Mouse (Mus musculus) right cerebral cortex, postnatal 10 days (tissue): ENCODE data around the gene Spindoc.
A peak's percentile ranks its signal among the peaks of the same experiment; 100 is the strongest.
"Not testable (repeated sequence)": the region's sequence is repeated elsewhere in the genome, so short reads cannot be mapped to it uniquely, and the experiment has no call there.

Source experiments
- DNase-seq, 2 experiments: peaks; one replicate each; pipeline ENCODE4 v3.0.0; 2021; ENCODE audit warnings: low spot score in 2 of 2

Gene Spindoc

DNA sequence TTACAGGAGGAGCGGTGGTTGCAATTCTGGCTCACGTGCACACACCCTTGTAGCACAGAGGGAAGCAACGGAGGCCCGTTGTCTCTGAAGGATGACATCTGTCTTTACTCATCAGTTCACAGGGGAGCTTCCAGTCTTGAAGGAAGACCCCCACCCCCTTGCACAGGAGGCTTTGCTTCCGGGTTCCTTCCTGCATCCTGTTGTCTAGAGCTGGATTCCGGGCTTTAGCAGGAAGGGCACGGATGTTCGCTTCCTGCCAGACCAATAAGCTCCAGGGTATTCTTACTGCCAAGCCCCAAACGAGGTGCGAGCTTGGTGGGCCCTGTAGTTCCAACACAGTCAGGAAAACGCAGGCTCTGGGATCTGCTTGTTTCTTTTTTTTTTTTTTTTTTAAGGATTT is 17.8 kb upstream of the Spindoc start:
- DNase-seq: no peak

DNA sequence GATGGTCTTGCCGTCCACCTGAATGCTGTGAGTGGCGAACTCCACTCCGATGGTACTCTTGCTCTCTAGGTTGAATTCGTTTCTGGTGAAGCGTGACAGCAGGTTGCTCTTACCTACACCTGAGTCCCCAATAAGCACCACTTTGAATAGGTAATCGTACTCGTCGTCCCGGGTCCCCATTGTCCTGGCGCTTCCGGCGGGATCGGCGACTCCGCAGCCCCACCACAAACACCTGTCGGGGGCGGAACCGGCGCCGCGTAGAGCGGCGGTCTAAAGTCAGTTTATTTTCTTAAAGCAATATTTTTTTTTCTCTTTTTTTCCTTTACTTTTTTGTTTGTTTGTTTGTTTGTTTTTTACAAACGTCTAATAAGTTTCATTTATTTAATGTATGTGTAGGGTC is 16.1 kb upstream of the Spindoc start:
- not testable (repeated sequence) for DNase-seq

DNA sequence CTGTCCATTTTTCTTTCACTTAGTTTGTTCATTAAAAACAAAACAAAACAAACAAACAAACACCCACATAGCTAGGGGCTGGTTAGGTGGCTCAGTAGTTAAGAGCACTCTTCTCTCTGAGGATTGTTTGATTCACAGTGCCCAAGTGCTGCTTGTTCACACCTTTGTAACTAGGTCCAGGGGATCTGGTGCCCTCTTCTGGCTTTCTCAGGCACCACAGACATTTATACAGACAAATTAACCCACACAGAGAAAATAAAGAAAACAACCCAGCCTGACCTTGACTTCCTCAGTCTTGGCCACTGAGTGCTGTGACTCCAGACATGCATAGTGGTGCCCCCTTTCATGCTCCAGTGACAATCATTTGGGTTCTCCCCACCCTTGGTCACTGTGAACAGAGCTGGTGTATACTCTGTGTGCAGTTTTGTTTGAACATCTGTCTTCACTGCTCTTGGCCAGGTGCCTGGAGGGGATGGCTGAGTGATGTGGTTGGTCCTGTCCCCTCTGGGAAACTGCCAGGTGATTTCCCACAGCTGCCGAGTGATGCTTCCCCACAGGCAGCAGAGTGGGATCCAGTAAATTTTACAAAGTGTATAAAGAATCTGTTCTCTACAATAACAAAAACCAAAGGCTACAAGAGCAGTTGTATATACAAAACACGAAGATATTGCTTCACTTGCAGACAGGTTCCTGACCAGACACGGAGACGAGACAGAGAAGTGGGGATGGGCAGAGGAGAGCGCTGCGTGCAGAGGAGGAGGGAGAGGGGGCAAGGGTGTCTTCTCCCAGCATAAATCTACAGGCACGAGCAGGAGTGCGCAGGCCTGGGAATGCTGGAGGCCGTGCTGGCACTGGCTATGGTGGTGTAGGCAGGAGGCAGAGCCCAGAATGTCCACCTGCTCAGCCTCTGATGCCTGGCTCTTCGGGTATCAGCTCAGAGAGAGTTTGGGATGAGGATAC is 14.4 kb upstream of the Spindoc start:
- peak in 1 of 2 experiments; percentile 39 for DNase-seq

DNA sequence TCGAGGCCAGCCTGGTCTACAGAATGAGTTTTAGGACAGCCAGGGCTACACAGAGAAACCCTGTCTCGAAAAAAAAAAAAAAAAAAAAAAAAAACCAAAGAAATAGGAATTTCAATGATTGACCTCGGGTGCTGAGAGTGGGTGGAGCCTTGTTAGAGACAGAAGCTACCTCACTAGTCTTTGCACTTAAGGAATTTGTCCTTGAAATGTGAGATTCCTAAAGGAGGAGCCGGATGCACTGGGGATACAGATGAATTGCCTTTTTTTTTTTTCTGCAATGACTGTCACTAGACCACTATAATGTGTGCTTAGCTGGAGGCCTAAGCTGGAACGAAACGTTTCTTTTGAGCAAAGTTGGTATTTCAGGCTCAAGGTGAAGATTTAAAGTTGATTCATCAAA is 5.7 kb upstream of the Spindoc start:
- DNase-seq: no peak

DNA sequence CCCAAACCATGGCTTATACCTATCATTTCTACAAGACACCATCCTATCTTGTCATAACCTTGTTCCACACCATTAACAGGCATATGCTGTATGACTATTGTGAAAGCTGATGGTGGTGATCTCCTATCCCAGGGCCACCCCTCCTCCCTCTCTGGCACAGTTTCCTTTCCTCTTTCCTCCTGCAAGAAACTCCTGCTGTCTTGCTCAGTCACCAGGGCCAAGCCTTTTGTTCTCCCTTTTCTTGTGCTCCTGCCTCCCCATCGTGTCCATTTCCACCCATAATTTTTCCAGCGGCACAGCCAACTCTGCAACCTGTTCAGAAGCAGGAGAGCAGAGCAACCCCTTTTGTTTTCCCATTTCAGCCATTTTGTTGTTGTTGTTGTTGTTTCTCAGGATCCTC is 3.2 kb upstream of the Spindoc start:
- DNase-seq: no peak

DNA sequence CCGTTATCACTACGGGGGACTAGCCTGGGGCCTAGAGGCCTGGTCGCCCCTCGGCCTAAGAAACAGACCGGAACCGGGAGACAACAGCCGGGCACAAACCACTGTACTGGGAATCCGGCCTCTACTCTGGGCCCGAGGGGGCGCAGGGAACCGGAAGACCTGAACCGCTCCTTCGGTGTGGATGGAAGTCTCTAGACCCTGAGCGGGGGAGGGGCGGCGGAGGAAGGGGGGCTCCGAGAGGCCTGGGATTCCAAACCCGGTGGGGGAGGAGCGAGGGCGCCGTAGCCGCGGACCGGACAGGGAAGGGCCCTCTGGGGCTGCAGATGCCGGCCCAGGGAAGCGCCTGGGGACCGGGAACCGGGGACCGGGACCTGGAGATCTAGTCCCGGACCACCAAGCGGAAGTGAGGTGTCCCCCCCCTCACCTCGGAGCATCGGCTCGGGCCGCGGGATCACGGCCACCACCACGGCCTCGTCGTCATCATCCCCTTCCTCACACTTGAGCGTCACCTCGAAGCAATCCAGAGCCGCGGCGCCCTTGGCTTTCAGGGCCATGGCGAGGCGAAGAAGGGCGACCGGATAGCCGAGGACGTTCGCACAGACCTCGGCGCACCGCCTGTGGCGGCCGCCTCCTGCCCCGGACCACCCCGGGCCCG is 419 bp downstream of the Spindoc start:
- peak; percentile 76 to 77 for DNase-seq

DNA sequence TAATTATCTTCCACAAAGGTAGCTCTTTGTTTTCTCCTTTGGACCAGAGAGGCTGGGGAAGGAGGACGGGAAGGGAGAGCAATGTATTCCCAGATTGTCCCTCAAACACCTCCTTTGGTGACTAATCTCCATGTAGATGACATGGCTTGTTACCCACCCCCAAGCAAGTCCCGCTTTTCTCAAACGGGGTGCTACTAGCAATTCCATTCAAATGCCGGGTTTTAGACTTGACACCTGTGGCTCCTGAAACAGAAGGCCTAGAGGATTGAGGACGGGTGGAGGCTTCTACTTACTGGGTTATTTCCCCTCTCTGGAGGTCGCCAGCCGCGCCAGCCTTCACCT is 917 bp downstream of the Spindoc start:
- no peak for DNase-seq

DNA sequence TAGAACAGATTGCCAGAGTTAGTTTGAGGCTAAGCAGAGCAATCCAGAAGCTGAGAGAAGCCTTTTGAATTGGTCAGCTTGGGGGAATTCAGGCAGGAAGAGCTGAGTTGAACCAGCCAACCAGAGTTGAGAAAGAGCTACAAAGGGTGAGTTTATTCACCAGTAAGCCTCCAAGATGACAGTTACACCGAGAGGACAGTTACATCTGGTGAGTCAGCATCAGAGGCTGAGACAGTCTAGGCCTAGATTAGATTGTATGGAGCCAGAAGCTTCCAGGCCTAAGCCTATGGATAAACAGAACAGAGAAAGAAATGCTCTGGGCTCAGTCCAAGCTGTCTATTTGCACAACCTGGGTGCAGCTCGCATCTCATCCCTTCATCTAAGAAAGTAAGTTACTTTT is 5.2 kb downstream of the Spindoc start:
- no peak for DNase-seq

DNA sequence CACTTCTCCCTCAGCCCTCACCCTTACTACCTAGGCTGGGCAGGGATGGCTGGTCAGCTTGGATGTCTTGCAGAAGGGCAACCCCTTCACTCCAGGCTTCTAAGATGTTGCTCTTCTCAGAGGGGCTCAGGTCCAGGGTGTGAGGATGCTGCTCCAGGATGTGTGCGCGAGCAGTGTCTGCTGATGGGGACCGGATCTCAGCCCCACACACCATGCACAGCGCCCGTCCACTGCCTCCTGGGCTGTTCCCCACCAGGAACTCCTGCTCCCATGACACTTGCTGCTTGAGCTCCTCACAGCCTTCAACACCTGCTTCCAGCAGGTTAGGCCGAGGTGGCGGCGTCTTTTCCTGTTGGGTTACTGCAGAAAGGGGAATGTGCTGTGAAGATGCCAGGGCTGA is 8.3 kb downstream of the Spindoc start:
- DNase-seq: no peak

DNA sequence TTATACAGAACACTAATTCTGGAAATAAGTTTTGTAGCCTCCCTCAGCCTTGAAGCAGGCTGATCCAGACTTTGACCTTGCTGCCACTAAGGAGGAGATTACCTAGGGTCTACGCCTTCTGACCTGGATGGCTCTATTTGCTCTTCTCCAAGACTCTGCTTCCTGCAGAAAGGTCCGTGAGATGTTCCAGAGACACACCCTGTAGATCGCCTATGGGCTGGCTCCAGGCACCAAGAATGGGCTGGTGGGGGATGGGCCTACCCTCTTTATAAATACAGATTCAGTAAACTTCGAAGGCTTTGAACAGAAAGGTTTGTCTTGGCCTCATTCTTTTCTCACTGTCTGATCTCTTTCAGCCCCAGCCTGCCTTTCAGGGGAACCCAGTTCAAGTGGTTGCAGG is 13.3 kb downstream of the Spindoc start:
- not testable (repeated sequence) for DNase-seq

DNA sequence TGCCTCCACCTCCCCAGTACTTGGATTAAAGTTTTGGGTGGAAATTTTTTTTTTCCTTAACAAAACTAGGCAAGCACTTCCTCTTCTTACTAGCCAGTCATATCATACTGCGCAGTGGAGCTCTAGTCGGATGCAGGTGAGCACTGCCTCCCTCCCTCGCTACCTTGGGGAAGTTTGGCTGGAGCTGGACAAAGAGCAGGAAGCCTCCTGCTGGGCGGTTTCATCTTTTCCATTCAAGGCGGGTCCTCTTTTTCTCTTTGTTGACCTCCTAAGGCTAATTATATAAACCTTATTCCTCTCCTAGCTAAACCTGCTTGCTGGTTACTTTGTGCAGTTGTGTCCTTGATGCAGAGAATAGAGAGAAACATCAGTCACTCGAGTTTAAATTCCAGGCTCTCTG is 29.2 kb downstream of the Spindoc start:
- DNase-seq: no peak

DNA sequence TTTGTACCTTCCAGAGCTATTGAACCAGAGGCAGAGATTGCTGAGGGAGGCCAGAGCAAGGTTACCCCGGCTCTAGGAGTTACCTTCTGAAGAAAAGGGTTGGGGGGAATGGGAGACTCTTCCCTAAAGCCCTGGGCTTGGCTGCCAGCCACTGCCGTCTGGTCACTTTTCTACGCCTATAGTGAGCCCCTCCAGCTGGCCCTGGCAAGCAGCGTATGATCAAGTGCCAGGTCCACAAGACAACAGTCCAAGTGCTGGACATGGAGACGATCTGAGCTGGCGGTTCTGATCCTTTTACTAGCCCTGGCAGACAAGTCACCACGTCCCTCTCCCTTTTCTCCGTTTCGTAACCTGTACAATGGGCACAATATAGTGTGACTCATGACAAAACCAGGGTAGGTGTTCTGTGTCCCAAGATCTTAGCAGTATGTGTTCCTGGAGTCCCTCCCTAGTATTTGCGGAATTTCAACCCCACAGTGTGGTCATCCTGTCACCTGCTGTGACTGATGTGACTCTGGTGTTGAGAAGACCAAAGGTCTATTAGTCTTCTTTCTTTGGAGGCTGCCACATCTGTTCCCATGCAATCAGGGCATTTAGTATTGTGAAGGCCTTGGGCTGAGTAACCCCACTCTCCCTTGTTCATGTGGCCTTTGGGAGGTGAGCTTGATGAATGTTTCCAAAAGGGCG is 29.8 kb downstream of the Spindoc start:
- DNase-seq: no peak

DNA sequence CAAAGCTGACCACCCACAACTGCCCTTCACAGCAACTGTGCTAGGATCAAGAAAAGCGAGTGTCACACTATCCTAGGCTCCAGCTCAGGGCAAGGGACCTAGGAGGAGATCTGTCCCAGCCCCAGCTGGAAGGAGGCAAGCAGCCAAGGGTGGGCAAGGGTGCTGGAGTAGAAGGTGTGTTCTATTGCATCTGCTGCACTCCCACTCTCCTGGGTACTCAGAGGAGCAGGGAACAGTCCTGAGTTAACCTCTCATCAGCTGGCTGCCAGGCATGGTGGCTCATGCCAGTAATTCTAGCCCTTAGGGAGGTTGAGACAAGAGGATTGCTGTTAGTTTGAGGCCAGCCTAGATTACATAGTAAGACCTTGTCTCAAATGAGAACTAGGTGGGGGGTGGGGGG is 32.8 kb downstream of the Spindoc start:
- peak in 1 of 2 experiments; percentile 45 for DNase-seq

DNA sequence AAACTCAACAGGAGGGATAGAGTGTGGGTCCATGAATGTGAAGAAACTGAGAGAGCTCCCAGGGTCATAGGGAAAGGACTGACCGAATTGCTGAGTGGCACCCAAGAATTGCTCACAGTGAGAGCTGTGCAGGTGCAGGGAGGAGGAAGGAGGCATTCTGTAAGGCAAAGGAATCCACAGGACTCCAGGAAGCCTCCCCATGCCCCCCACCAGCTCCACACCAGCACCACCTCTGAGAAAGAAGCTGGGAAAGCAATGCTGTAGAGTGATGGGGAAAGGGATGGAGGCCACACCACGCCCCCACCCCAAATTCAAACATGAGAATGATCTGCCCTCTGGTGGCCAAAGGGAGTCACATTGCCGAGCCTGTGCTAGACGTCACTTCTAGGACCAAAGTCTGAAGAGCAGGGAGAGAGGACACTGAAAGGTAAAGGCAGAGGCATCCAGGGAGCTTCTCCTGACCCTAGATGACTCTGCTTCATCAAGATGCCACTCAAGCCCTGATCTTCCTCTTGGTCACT is 37.5 kb downstream of the Spindoc start:
- peak; percentile 74 to 78 for DNase-seq

DNA sequence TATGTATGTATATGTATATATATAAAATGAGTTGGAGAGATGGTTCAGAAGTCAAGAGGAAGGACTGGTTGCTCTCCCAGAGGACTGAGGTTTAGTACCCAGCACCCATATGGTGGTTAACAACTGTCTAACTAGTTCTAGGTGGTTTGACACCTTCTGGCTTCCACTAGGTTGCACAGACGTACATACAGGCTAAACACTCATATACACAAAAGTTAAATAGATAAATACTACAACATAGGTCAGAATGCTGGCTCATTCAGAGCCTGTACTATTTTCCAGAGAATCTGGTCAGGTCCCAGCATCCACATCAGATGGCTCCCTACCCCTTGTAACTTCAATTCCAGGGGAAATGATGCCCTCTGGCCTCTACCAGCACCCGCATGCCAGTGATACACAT is 40.1 kb downstream of the Spindoc start:
- no peak for DNase-seq

DNA sequence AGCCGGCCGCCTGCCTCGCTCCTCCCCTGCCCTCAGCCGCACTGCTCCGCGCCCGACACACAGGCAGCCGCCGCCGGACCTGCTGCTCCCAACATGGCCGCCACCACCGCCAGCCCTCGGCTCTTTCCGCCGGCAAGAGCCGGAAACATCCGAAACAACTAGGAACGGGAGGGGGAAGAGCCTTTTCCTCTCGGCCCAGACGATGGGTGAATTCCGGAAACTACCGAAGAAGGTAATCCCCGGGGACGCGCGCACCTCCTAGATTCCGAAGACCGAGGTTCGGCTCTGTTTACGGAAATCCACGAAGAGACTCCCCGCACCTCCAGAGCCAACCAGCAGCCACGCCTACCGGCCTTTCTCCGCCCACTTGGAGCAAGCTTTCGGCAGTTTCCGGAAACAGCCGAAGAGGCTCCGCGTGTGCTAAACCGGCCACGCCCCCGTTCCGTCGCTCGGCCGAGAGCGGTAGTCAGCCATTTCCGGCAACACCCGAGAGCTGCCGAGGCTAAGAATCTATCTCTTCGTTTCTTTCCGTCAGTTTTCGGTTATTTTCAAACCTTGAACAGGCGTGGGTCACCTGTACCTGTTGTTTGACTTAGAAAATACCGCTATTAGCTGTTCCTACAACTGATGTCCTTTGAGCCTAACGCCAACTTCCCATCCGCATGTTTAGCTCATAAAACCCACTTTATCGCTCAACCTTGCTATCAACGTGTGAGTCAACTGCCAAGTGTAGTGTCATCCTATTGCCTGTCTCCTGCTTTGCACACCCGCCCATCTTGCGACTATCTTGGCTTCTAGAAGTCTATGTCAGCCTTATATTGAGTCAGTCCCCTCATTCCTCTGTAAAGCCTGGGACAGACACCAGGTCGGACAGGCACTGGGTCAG is 41.0 kb downstream of the Spindoc start, which contains the start of gene Mark2:
Gene Mark2, minus strand, starts transcription at position 349 of the 886 bp plus-strand sequence.
- peak; percentile 99 to 100 for DNase-seq

DNA sequence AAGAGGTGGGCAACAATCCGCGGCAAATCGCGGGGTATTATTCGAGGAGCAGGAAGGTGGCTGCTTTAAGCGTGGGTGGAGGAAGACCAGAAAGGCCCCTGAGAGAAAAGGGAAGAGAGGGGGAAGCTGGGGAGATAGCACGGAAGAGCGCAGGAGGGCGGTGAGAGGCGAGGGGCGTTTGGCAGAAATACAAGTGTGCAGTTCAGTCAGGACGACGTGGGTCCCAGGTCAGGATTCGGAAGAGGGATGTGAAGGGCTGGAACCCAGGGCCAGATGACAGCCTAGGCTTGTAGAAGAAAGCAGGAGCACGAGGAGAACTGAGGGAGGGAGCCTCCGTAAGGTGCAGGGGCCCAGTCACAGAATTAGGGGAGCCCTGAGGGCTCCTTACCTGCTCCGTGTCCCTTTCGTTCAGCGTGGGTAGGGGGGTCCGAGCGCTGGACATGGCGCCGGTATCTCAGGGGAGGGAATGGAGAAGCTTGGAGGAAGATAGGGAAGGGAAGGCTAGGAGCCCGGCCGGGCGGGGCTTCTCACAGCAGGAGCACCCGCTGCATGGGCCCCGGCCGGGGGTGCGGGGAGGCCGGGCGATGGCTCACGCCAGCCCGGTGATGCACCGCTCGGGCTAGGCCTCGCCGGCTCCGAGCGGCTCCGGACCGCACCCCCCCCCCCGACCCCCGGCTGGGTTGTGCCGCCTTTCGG is 41.9 kb downstream of the Spindoc start:
- peak; percentile 49 to 62 for DNase-seq

DNA sequence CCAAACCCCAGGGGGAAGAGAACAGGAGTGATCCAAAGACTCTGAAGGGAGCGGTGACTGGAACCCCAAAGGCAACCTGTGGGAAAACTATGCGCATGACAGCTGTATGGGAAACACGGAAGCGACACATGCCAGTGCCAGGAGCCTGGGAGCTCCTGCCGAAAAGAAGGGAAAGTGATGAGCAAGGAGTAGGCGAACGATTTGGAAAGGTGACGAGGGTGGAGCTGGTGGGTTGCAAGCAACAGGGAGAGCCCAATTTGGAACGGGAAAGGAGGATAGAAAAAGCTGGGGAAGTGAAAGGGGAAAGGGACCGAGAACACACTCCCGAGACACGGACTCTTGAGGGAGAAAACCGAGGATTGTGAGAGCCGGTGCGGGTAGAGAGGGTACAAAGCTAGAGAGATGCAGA is 42.4 kb downstream of the Spindoc start:
- peak; percentile 58 to 64 for DNase-seq

DNA sequence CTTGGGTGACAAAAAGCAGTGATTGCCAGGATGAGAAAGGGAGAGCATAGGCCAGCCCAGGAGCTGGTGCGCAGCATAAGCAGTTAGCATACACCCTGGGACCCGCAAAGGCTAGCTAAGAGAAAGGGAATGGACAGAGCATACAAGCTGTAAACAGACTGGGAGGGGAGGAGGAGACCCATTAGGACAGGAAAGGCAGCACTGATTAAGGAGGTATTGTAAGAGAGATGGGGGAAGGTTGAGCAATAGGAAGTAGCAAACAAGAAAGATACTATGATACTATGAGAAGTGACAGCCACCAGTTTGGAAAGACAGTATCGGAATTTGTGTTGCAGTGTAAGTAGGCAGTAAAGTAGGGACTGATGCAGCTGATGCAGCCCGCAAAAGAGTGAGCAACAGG is 42.9 kb downstream of the Spindoc start:
- no peak for DNase-seq

DNA sequence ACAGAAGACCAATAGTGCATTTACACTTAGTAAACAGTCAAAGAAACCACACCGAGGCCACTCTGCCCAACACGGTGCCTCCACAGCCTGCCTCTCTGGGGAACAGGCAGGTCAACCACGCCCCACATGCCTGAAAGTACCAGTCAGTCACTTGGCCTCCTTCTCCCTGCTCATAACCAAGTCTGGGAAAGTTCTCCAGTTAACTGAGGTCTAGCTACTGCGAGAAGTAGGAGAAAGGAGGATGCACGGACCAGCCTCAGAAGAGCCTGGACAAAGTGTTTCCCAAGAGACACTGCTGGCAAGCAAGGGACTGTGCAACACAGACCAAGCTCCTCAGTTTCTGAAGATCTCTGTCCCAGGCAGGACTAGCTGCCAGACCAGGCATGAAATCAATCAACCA is 43.8 kb downstream of the Spindoc start:
- no peak for DNase-seq
